Mouse (Mus musculus): ENCODE results near the gene Prkd1. TPM values are rescaled to one million over a fixed set of nuclear protein-coding genes. Genes with fewer than 3 reads are reported as not detected.
A peak's percentile ranks its signal among the peaks of the same experiment; 100 is the strongest.

Gene Prkd1
- total and polyA plus RNA-seq, 2 experiments from 2014 or later: 3.7 to 7.8 TPM

DNA sequence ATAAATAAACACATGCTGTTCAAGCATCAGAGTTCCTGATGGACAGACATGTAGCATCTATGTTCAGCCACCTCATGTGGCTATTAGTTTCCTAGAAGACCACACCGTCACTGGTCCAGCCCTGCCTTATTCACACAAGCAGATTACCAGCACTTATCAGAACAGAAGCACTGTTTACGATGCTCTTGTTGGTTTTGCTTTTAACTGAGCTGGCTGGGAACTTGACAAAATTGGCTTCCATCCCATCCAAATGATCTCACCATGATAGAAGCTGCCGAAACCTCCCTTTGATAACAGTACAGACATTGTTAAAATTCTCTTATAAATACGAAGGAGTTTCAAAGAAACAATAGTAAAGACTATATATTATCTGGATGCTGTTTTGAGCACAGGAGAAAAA lies 24.7 kb downstream of the Prkd1 start:
- Histone ChIP-seq H3K4me2 (ENCODE audit: low read depth) (peak overlapping the region; percentile 21), H3K9ac (no peak overlapping the region), H3K27ac (ENCODE audit: low read depth, low read length) (no peak overlapping the region), H3K27me3 (ENCODE audit: insufficient read depth, low read length) (no peaks in the 10 kb centered on the region), H3K9me3 (ENCODE audit: low read length) (no peaks in the 10 kb centered on the region), H3K36me3 (ENCODE audit: insufficient read depth) (no peaks in the 10 kb centered on the region), H3K4me3 (ENCODE audit: low read depth, low read length) (no peak overlapping the region; the same call in 1 of the 2 replicates), H3K4me1 (ENCODE audit: insufficient read depth) (no peaks in the 10 kb centered on the region)
- 10% methylated on average over 4 of the region's 4 CpGs for WGBS
- ATAC-seq (peak; percentile 43; the same call in 1 of the 2 replicates), DNase-seq (peak; percentile 47)
- no peak for TF ChIP-seq CTCF (IDR thresholded peaks at IDR 0.05; ENCODE audit: low read depth)

DNA sequence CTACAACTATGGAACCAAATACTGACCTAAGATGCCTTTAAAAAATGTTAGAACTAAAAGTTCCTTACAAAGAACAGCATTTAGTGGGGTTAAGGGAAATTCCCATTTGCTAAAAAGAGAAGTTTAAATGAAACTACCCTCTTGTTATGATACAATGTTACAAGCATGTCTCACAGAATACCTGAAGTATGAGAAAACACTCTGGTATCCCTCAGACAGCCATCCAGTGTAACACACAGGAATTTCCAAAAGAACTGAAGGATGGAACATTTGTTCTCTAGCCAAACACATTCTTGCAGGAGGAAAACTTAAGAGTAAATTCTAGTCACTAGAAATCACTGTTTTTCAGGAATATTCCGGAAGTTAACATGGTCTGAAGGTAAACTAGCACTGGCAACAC lies 33.0 kb downstream of the Prkd1 start:
- no peak for TF ChIP-seq CTCF (IDR thresholded peaks at IDR 0.05; ENCODE audit: low read depth)
- Histone ChIP-seq H3K27me3 (ENCODE audit: insufficient read depth, low read length) (no peaks in the 10 kb centered on the region), H3K4me2 (ENCODE audit: low read depth) (no peak overlapping the region), H3K27ac (ENCODE audit: low read depth, low read length) (no peak overlapping the region), H3K36me3 (ENCODE audit: insufficient read depth) (no peaks in the 10 kb centered on the region), H3K9me3 (ENCODE audit: low read length) (no peaks in the 10 kb centered on the region), H3K4me1 (ENCODE audit: insufficient read depth) (no peaks in the 10 kb centered on the region), H3K4me3 (ENCODE audit: low read depth, low read length) (no peak overlapping the region), H3K9ac (no peak overlapping the region)
- WGBS: 93% methylated on average over 1 of the region's 1 CpGs
- no peak for ATAC-seq
- DNase-seq: no peak

DNA sequence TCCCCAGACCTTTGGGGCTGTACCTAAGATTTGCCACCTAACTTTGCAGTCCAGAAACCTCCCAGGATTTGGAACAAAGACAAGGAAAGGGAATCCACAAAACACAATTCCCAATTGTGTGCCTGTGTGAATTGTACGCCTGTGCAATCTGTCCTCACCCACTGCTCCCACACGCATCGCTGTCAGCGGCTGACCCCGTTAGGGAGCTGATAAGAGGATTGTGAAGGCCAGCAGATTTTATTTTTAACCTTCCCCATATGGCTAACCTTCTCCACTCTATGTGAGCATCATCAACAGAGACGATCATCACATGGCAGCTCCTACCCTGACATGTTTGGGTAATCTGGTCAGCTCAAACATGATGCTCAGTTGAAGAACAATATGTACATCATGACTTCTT lies 34.6 kb downstream of the Prkd1 start:
- no peaks in the 10 kb centered on the region for H3K4me1 ChIP-seq (ENCODE audit: insufficient read depth)
- no peaks in the 10 kb centered on the region for H3K36me3 ChIP-seq (ENCODE audit: insufficient read depth)
- H3K27me3 ChIP-seq (ENCODE audit: insufficient read depth, low read length): no peaks in the 10 kb centered on the region
- ATAC-seq (peak; percentile 18; the same call in 1 of the 2 replicates), DNase-seq (no peak)
- no peak overlapping the region for H3K9ac ChIP-seq
- H3K9me3 ChIP-seq (ENCODE audit: low read length): no peaks in the 10 kb centered on the region
- no peak overlapping the region for H3K27ac ChIP-seq (ENCODE audit: low read depth, low read length)
- no peak overlapping the region for H3K4me3 ChIP-seq (ENCODE audit: low read depth, low read length)
- 40% methylated on average over 6 of the region's 6 CpGs for WGBS
- no peak for TF ChIP-seq CTCF (IDR thresholded peaks at IDR 0.05; ENCODE audit: low read depth)
- no peak overlapping the region for H3K4me2 ChIP-seq (ENCODE audit: low read depth)

DNA sequence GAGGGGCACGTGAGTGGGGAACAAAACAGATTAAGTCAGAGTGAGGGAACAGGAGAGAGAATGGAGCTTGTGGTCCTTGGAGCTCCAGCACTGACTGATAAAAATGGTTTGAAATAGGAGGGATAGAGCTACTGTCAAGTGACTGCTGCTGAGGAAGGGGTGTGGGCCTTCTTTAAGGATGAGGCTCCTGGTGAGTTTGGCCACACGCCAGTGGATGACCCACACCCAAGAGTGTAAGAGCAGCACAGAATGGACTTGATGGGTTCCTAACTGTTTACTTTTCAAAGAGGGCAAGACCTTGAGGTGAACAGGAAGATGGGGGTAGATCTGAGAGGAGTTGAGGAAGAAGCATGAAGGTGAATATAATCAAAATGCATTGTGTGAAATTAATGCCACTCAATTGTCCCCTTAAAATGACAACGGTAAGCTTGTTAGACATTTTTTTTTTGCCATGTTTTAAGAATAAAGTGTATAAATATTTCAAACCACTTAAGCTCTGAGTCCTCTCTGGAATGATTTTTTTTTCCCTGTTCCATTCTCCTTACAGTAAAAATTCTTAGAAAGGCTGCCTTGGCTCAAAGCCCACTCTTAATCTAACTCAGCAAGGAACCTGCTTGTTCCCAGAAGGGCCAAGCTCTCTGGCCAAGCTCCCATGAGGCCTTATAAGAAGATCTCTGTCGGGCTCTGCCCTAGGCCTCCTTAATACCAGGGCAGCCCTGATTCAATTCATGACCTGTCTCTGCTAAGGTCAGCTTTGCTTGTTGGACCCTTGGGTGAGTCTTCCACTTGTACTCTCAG lies 42.0 kb downstream of the Prkd1 start:
- Histone ChIP-seq H3K9me3 (ENCODE audit: low read length) (no peaks in the 10 kb centered on the region), H3K36me3 (ENCODE audit: insufficient read depth) (no peaks in the 10 kb centered on the region), H3K4me2 (ENCODE audit: low read depth) (no peak overlapping the region), H3K4me3 (ENCODE audit: low read depth, low read length) (no peak overlapping the region), H3K9ac (no peak overlapping the region), H3K27ac (ENCODE audit: low read depth, low read length) (no peak overlapping the region), H3K27me3 (ENCODE audit: insufficient read depth, low read length) (no peaks in the 10 kb centered on the region), H3K4me1 (ENCODE audit: insufficient read depth) (no peaks in the 10 kb centered on the region)
- WGBS: 63% methylated on average over 4 of the region's 4 CpGs
- TF ChIP-seq CTCF (IDR thresholded peaks at IDR 0.05; ENCODE audit: low read depth): no peak
- no peak for DNase-seq
- no peak for ATAC-seq

DNA sequence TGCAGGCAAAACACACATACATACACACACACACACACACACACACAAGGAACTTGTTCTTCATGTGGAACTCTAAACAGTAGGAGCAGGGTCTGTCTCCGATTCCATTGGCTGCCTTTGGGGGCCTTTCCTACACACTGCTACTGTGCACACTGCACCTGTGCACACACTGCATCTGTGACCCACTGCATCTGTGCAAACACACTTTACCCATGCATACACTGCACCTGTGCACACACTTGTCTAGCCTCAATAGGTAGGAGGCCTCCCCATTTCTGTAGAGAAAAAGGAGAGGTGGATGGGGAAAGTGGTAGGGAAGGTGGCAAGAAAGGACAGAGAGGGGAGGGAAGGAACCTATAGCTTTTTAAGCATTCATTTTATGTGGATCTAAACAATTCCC lies 49.5 kb downstream of the Prkd1 start:
- Histone ChIP-seq H3K27me3 (ENCODE audit: insufficient read depth, low read length) (no peaks in the 10 kb centered on the region), H3K4me3 (ENCODE audit: low read depth, low read length) (no peak overlapping the region), H3K4me1 (ENCODE audit: insufficient read depth) (peaks cover 3% of the 10 kb centered on the region; the same call in 1 of the 2 replicates), H3K27ac (ENCODE audit: low read depth, low read length) (no peak overlapping the region), H3K36me3 (ENCODE audit: insufficient read depth) (no peaks in the 10 kb centered on the region), H3K4me2 (ENCODE audit: low read depth) (no peak overlapping the region), H3K9me3 (ENCODE audit: low read length) (no peaks in the 10 kb centered on the region), H3K9ac (no peak overlapping the region)
- DNase-seq (no peak), ATAC-seq (no peak)
- TF ChIP-seq CTCF (IDR thresholded peaks at IDR 0.05; ENCODE audit: low read depth): no peak
- 89% methylated on average over 1 of the region's 1 CpGs for WGBS

DNA sequence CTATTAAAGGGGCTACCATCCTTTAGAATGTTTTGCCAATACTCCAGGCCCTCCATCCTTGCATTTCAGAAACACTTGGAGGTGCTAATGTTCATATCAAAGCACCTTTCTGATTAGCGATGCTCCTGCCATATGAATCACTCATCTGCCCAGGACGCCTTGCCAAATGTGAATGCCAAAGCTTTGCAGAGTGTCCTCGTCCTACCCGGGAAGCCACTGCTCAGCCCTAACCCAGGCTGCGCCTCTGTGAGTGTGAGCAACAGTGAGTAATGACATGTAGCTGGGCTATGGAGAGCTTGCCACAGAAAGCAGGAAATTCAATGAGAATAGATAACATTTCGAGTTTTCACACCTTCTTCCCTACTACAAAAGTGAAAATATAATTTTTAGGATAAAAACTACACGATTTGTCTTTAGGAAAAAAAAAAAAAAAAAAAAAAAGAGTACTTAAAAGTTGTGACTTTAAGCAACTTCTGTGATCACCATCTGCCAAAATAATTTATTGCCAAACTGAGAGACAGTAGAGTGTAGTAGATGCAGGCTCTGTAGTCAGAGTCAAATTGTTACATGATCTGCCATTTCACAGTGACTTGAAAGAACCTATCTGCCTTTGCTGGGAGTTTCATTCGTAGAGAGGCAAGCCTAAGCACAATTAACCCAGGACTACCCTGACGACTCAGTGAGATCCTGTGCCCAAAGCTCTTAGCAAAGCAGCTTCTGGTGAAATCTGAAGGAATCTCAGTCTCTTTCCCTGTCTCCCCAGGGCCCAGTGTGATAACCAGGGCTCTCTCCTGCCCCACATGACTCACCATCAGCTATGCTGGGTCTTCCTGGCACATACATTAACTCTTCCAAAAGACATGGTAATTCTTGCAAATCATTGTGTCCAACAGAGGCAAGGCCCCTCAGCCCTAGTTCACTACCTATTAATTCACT lies 50.6 kb downstream of the Prkd1 start:
- no peaks in the 10 kb centered on the region for H3K27me3 ChIP-seq (ENCODE audit: insufficient read depth, low read length)
- DNase-seq (peak; percentile 60), ATAC-seq (peak; percentile 77)
- no peak overlapping the region for H3K4me2 ChIP-seq (ENCODE audit: low read depth)
- no peak for TF ChIP-seq CTCF (IDR thresholded peaks at IDR 0.05; ENCODE audit: low read depth)
- H3K9ac ChIP-seq: no peak overlapping the region
- no peak overlapping the region for H3K27ac ChIP-seq (ENCODE audit: low read depth, low read length)
- H3K4me3 ChIP-seq (ENCODE audit: low read depth, low read length): no peak overlapping the region
- H3K9me3 ChIP-seq (ENCODE audit: low read length): no peaks in the 10 kb centered on the region
- WGBS: 49% methylated on average over 9 of the region's 9 CpGs
- peaks cover 3% of the 10 kb centered on the region; the same call in 1 of the 2 replicates for H3K4me1 ChIP-seq (ENCODE audit: insufficient read depth)
- H3K36me3 ChIP-seq (ENCODE audit: insufficient read depth): no peaks in the 10 kb centered on the region
